Mouse (Mus musculus) olfactory bulb, adult 2 months (tissue): ENCODE data around the gene Camkv.

ENCODE experiments used
- CTCF ChIP-seq: fragments of 200-500 bp; IDR thresholded peaks from 2 replicates; pipeline ENCODE4 v1.5.1; 2012; ENCODE audit warnings: low read depth, mild to moderate bottlenecking, low read length, moderate library complexity; ENCODE audit not compliant: insufficient read depth
- POLR2A ChIP-seq: fragments of 200-500 bp; IDR thresholded peaks from 2 replicates; pipeline ENCODE4 v1.6.1; 2012; ENCODE audit warnings: mild to moderate bottlenecking, low read depth, low read length, moderate library complexity; ENCODE audit not compliant: insufficient read depth

DNA sequence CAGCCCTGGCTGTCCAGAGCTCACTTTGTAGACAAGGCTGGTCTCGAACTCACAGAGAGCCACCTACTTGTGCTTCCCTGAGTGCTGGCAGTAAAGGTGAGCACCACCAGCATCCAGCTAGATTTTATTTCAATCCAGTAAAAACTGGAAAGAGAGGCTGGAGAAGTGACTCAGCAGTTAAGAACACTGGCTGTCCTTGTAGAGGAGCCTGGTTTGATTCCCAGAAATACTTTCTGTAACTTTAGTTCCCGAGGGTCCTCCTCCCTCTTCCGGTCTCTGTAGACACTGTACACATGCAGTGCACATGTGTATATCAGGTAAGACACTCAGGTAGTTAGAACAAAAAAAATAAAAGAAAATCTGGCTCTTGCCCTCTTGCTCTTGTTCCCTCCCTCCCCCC is 52.5 kb downstream of the Camkv start:
- no peak for TF ChIP-seq CTCF
- TF ChIP-seq POLR2A = no peak
